Mouse (Mus musculus) E14TG2a.4 (cell line): ENCODE measurements around the gene Fip1l1.

Experiments
- CTCF ChIP-seq: conservative IDR thresholded peaks from 2 replicates; pipeline ENCODE4 v1.5.1; 2014; ENCODE audit warnings: low read length
- NANOG ChIP-seq: IDR thresholded peaks from 2 replicates; pipeline ENCODE4 v1.6.1; 2014; ENCODE audit warnings: borderline replicate concordance, low read length, mixed read lengths

- TF ChIP-seq CTCF, result no peak
- TF ChIP-seq NANOG, result no peak
Measured at GRCm38 (mm10) chr5:74647584-74647984, 112.3 kb downstream of the Fip1l1 start.
